Mouse (Mus musculus): ENCODE data around the gene Cmip. TPM values are rescaled to one million over a fixed set of nuclear protein-coding genes. Genes with fewer than 3 reads are reported as not detected.

Gene Cmip
- total RNA-seq, 2 experiments from 2014 or later: 288 to 289 TPM

DNA sequence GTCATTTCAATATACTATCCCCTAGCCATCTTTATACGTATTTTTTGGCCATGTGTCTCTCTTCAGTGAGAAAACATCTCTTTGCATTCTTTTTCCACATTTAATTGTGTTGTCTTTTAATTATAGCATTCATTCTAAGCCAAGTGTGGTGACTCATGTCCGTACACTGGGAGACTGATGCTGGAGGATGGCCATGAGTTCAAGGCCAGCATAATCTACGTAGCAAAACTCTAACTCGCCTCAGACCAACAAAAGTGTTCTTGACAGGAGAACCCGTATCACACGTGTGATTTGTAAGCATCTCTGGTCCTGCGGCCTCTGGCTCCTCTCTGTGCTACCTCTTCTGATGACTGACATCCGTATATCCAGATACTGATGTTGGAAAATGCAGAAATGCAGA lies 227.9 kb downstream of the Cmip start:
- DNase-seq (ENCODE audit: extremely low spot score in 1 of 2, low spot score in 1 of 2): no peak

DNA sequence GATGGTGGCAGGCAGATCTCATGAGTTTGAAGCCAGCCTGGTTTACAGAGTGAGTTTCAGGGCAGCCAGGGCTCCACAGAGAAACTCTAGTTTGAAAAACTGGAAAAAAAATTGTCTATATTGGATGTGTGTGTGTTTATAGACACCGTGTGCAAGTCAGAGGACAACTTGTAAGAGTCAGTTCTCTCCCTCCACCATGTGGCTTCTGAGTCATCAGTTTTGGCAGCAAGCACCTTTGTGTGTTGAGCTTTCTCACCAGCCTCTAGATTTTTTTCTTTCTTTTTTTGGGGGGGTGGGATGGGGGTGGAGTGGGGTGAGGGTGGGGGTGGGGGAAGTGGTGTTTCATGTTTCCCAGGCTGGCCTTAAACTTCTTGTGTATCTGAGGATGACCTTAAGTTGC lies 228.5 kb downstream of the Cmip start:
- no peak for DNase-seq (ENCODE audit: extremely low spot score in 1 of 2, low spot score in 1 of 2)

DNA sequence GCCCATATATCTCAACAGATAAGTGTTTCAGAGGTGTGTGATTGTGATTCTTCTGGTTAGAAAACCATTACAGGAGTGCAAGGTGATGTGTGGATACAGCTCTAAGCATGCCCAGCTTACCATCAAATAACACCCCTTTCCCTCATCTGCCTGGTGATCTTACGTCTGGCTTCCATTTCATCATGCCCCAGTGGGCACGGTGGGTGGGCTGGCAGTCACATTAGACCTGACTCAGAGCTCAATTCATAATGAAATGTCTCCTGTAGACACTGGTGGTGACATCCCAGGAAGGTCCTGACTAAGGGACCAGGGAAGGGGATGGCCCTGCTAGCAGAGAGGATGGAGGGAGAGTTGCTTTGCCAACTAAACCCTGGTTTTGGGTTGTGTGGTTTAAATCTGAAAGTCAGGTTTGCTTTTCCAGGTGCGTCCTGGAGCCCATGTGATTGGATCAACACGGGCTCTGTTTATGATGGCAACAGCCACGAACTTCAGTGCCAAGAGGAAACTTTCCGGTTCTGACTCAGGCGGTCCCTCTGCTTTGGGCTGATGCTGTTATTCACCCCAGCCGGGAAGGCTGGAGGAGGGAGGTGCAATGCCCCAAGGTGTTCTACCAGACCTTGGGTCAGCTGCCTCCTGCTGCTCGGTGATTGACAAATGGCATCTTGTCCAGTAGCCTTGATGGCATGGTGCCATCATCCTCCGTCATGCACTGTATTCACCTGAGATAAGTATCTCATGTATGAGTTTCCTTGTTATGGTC lies 231.6 kb downstream of the Cmip start:
- DNase-seq (ENCODE audit: extremely low spot score in 1 of 2, low spot score in 1 of 2): no peak

DNA sequence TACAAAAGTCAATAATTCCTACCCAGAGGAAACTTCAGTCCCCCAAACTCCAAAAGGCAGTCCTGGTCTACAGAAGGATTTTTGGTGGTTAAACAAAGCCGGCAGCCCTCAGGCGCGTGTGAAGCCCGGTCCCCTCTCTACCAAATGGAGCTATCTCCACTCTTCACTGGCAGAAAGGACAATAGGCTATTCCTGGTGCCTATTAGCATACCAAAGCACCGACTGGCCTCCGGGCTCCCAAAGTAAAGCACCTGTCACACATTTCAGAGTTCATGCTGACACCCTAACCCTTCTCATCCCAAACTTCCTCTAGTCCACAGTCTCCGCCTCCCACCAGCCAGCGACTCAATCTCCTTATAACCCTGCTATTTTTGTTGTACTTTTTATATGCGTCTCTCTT lies 236.7 kb downstream of the Cmip start:
- DNase-seq (ENCODE audit: extremely low spot score in 1 of 2, low spot score in 1 of 2): no peak

DNA sequence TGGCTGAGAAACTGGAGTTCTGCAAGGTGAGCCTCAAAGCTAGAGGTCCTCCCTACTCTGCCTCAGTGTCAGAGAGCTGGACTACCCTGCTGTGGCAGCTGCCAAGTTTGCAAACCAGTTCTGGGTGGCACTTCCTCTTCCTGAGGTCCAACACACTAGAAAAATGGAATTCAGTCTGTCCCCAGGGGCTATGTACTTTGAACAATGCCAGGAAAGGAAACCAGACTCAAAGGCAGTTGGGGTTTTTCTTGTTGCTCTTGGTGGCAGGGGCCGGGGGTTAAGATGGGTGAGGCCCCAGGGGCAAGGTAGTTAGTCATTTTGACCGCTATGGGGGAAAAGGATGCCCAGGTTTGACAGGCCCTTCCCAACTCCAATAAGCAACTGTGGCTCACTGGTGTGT lies 238.0 kb downstream of the Cmip start:
- DNase-seq (ENCODE audit: extremely low spot score in 1 of 2, low spot score in 1 of 2): no peak

DNA sequence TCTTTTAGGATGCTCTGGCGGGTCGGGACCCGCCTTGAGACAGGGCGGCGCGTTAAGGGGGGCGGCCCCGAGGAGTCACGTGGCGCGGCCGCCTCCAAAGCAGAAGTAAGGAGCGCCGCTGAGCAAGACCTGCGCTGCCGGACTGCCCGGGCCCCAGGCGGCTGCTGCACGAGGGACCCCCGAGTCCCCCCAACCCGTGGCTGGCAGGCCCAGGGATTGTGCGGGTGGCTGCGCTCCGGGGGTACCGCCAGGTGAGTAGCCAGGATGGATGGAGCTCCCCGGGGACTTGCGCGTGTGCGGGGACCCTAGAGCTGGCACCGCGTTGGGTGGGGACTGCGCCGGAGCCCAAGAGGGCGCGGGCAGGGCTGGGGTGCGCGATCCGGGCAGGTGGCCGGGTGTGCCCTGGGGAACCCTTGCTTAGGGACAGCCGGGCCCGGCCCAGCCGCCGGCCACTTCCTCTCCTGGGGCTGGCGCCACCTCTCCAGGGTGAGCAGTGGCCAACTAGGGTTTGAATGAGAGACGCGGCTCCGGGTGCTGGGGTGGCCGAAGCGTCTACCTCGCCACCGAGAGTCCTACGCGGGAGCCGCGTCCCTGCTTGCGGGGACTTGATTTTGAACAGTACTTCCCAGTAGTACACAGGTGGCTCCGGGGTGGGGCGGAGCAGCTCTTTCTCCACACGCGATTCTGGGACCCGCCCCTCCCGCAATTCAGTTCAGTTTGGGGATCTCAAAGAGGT lies 241.5 kb downstream of the Cmip start, which contains the start of gene Plcg2:
Gene Plcg2 (plus strand): TSS at position 113 of the 736 bp plus-strand sequence.
- DNase-seq (ENCODE audit: extremely low spot score in 1 of 2, low spot score in 1 of 2): peak in 1 of 2 experiments; percentile 14

DNA sequence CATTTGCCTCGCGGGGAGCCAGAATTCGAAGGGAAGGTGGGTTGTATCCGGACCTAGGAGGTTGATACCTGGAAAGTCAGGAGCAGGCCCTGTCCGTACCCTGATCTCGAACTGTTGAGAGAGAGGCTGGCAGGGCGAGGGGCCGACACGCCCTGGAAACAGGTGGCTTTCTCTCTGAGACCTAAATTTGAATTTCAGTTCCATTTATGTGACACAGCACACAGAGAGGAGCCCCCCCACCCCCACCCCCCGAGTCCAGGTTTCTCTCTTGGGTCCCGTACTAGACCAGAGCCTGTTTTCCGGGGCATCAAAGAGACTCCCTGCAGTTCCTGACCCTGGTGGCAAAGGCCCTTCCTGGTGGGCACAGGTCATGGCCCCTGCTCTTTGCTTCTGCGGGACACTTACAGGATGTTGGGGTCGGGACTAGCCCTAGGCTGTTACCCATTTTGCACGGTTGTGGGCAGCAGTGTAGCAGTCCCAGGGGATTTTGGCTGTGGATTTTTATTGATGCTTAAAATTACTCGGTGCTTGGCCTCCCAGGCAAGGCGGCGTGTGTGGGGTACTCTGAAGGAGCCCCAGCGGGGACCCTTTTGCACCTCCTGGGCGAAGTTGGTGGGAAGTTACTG lies 242.2 kb downstream of the Cmip start:
- DNase-seq (ENCODE audit: extremely low spot score in 1 of 2, low spot score in 1 of 2): no peak

DNA sequence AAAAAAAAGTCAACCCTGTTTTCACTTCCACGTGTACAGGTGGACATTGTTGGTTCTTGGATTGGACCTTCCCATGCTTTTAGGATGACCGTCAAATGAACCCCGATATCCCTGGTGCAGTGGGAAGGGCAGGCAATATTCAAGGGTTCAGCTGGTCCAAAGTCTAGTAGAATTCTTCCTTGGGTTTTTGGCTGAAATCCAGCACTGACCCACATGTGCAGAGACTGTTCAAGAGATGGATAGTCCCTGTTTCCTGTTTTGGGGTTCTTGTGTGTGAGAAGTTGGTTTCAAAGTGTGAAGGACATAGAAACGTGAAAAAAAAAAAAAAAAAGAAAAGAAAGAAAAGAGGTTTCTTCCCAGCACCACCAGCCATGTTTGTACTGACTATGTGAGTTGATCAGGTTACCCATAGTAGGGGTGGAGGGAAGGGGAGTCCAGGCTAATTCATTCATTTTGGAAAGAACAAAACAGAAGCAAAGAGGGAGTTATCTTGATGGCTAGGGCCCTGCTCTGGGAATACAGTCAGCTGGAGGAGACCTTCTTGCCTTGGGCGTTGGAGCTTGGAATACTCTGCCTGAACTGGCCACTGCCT lies 243.5 kb downstream of the Cmip start:
- no peak for DNase-seq (ENCODE audit: extremely low spot score in 1 of 2, low spot score in 1 of 2)

DNA sequence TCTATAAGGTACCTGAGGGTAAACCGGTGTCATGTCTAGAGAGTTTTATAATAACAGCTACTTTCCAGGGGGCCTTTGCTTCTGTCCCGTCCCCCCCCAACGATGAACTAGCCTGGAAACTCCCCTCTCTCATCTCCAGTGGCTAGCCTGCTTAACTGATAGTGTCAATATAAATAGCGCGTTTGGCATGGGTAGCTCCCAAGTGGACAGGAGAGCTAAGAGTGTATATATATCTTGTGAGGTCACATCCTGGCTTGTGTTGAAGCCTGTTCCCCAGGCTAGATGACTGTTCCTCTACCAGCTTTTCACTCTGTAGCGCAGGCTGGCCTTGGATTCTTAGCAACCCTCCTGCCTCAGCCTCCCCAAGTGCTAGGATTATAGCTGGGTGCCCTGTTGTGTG lies 244.5 kb downstream of the Cmip start:
- no peak for DNase-seq (ENCODE audit: extremely low spot score in 1 of 2, low spot score in 1 of 2)

DNA sequence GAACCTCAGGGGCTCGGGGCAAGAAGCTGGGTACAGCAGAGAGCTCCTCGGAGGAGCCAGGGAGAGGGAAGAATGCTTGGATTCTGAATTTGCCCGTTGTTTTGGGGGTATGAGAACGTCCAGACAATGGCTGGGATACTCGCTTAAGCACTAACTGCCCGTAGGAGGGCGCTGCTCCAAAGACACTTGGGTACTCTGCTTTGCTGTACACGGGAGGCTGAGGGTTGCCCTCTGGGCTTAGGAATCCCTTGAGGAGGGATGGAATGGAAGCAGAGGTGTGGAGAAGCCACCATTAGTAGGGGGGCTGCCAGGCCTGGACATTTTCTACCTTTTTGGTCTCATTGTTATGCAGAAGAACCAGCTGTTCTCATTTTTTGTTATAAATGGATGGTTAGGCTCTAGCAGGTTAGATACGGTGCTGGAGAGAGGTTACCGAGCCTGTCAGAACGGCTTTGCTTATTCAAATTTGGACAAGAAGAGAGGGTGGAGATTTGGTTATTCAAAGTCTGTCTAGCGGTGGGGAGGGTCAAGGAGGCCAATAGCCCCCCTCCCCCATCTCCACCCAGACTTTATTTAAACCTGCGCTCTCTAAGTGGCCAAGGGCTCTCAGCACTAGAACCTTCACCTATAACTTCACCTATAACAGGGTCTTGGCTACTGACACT lies 246.7 kb downstream of the Cmip start:
- DNase-seq (ENCODE audit: extremely low spot score in 1 of 2, low spot score in 1 of 2): no peak

DNA sequence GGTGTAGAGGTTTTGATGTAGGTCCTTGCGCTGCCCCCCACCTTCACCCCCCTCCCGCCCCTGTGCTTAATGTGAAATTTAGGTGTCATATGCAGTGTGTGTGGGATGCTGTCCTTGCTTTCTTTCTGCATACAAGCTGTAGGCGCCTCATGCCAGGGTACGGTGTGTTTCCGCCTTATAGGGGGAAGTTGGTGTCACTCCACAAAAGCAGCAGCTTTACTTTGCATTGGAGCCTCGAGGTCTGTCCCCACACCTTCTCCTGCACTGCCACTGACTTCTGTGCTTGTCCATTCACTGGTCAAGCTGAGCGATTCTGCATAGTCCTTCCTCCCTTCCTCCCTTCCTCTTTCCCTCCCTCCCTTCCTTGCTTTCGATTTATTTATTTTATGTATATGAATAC lies 250.8 kb downstream of the Cmip start:
- DNase-seq (ENCODE audit: extremely low spot score in 1 of 2, low spot score in 1 of 2): no peak

Small RNA genes lying within 50 kb of the gene (microRNA-seq; reads per million reads assigned to microRNA genes)
- 0.40 to 0.74 reads per million in 2 experiments for gene Mir7077
- 0.20 to 0.92 reads per million in 2 experiments for gene Mir7078

Other genes starting within 250 kb of the Cmip start
- under 1 TPM in 1 of 2 experiments, not detected in 1; 0.10 TPM for gene Pkd1l2, start 174.6 kb upstream of the Cmip start, total RNA-seq (2021)
- not detected for gene Bco1, start 161.2 kb upstream of the Cmip start, total RNA-seq (2021)
- 10 to 100 TPM; 15.0 to 18.3 TPM for gene Gan, start 98.9 kb upstream of the Cmip start, total RNA-seq (2021)
- 1 to 10 TPM; 3.8 to 4.0 TPM for gene Plcg2, start 241.2 kb downstream of the Cmip start, total RNA-seq (2021)

Data from layer of hippocampus, postnatal 25 days (tissue).